Mouse (Mus musculus) left cerebral cortex, adult 2 months (tissue): ENCODE measurements around the gene Vopp1. TPM values are rescaled to one million over a fixed set of nuclear protein-coding genes. Genes with fewer than 3 reads are reported as not detected.
A peak's percentile ranks its signal among the peaks of the same experiment; 100 is the strongest.

Experiments used
- DNase-seq, 2 experiments: peaks; one replicate each; pipeline ENCODE4 v3.0.0; 2021 to 2022; ENCODE audit warnings: low spot score in 2 of 2, mixed read lengths in 1 of 2; ENCODE audit errors: extremely low spot score in 1 of 2
- H3K27ac ChIP-seq: fragments of 200-600 bp; 2 replicates; pipeline ENCODE4 v1.8.1; 2022
- H3K4me3 ChIP-seq: fragments of 200-600 bp; 2 replicates; pipeline ENCODE4 v1.8.1; 2022
- CTCF ChIP-seq: fragments of 200-600 bp; IDR thresholded peaks from 2 replicates; pipeline ENCODE4 v1.8.1; 2022; ENCODE audit warnings: antibody characterized with exemption, mild to moderate bottlenecking, moderate library complexity
- intact Hi-C: fragments of 180-260 bp; cut with DNase I; formaldehyde crosslinking; loops from one replicate; pipeline ENCODE4 v1.15.1; 2025
- total RNA-seq, 2 experiments: library from RNA; stranded (reverse); gene quantifications; 2 replicates each; pipeline ENCODE4 v1.2.3; 2021

Vopp1 gene
- total RNA-seq, 2 experiments from 2014 or later, result 123 to 130 TPM

DNA sequence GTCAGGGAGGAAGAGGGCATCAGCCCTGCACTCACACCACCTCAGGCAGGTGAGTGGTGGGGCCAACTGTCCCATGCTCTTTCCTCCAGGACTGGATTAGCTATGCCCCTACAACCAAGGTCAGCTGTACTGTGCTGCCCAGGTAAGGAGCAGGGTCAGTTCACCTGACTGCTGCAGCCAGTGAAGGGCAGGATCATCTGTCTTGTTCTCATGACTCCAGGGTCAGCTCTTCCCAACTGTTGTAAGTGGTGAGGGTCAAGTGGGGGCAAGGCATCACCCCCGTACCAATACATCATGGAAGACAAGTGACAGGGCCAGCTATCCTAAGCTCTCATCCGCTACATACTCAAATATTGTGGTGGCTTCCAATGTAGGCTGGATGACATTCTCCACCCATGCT is 80.8 kb downstream of the Vopp1 start:
- intact Hi-C loops, result no loop called here

DNA sequence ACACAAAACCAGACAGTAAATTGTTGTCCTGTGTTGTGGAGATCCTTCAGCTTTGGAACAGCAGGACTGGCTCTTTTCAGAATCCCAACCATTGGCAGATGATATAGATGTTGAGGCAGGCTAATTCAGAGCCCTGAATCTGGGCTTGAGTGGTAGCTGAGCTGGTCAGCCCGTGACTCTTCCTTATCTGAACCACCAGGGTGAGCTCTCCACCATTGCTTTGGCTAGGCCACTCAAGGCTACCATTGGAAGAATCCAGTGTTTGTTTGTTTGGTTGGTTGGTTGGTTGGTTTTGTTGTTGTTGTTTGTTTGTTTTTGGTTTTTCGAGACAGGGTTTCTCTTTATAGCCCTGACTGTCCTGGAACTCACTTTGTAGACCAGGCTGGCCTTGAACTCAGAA is 81.6 kb downstream of the Vopp1 start:
- no peak overlapping the region for H3K27ac ChIP-seq
- H3K4me3 ChIP-seq, result no peak overlapping the region
- intact Hi-C loops, result loop anchor here (1.0 kb wide), 1 partner anchor 116 kb away; no protein-coding TSS in a partner anchor
- TF ChIP-seq CTCF, result peak; percentile 51
- DNase-seq, result no peak

More for the DNA sequence above, 80.8 kb downstream of the Vopp1 start:
- TF ChIP-seq CTCF, result no peak
- Histone ChIP-seq H3K27ac (no peak overlapping the region), H3K4me3 (no peak overlapping the region)
- DNase-seq, result no peak

DNA sequence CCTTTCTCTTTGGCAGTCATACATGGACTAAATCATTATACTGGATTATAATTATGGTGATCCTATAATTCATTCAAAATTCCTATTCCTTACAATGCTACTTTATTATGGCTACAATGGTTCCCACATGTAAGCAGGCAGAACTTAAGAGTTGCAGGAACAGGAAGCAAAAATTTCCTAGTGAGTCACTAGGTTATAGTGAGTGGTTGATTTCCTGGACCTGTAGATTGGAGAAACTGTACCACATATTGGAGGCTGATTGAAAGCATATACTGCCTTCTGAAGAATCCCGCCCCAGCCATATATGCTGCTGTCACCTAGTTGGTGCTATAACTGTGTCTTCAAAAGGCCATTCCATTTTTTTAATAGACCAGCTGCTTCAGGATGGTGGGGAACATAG is 82.2 kb downstream of the Vopp1 start:
- no peak for DNase-seq
- TF ChIP-seq CTCF, result no peak
- intact Hi-C loops, result loop anchor here (1.0 kb wide), 1 partner anchor 117 kb away; no protein-coding TSS in a partner anchor

DNA sequence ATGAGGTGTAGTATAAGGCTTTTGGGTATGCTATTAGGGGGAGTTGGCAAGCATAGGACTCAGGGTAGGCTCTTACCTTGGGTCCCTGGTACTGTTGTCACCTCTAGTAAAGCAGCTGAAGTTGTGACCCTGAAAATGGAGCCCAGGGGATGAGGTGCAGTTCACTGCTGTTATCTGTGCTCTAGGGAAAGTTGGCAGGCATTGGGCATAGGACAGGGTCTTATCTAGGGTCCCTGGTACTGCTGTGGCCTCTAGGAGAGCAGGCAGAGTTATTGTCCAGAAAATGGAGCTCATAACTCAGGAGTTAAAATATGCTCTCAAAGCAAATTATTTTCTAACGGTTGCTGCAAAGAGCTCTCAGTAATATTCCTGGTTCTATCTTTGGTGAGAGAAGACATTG is 103.6 kb downstream of the Vopp1 start:
- Histone ChIP-seq H3K27ac (no peak overlapping the region), H3K4me3 (no peak overlapping the region)
- intact Hi-C loops, result no loop called here
- DNase-seq, result no peak
- no peak for TF ChIP-seq CTCF

More for the DNA sequence above, 82.2 kb downstream of the Vopp1 start:
- H3K4me3 ChIP-seq, result no peak overlapping the region
- no peak overlapping the region for H3K27ac ChIP-seq

DNA sequence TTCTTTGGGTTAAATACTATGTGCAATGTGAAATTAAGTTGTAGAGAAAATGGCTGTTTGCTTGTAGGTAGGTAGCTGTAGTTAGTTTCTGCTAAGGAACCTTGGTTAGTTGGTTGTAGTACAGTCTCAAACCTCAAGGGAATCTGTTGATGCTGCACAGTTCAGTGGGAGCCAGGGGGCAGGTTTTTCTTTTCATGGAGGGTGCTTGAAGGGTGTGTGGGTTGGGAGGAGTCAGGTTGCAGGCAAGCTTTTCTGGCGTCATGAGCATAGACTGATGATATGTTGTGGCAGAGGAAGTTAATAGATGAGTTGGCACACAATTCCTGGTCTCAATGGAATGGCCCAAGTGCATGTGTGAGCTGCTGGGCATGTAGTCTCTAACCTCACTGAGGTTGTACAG is 113.2 kb downstream of the Vopp1 start:
- Histone ChIP-seq H3K4me3 (no peak overlapping the region), H3K27ac (no peak overlapping the region)
- intact Hi-C loops, result no loop called here
- no peak; the same call in 1 of the 2 replicates for TF ChIP-seq CTCF
- DNase-seq, result no peak

DNA sequence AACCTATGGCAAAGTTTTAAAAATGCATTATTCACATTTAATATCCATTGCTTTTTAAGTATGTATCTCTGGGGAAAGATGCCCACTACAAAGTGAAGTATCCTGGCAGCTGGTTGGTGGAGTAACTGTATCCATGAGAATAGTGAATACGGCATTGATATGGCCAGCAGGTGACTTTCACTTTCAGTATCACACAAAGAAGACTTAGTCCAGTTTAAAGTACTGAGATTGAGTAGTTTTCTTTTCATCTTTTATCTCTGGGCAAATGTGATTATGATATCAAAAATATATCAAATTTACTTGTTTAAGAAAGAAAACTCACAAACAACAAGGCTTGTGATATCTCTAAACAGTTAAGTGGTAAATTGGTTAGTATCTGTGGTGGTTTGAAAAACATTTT is 118.2 kb downstream of the Vopp1 start:
- Histone ChIP-seq H3K4me3 (no peak overlapping the region), H3K27ac (no peak overlapping the region)
- DNase-seq, result no peak
- intact Hi-C loops, result loop anchor here (10.0 kb wide), 1 partner anchor 782 kb away; the partner anchor contains the start of genes Nt5c3 and Vmn1r4
- TF ChIP-seq CTCF, result no peak

DNA sequence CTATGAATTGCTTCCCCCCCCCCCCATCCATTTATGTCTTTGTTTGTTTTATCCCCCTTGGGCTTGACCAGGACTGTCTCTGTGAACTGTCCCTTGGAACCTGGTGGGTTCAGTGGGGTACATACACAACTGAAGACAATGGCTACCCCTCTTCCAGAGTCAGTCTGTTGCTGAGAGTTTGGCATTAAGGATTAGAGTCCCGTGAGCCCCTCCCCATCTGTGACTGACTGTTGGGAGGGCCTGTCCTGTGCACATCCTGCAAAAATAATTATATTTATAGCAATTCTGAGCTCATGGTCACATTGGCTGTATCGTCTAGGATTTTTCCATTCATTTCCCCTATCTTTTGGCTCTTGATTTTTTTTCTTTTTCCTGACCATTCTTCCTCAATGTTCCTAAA is 121.3 kb downstream of the Vopp1 start:
- no peak for DNase-seq

DNA sequence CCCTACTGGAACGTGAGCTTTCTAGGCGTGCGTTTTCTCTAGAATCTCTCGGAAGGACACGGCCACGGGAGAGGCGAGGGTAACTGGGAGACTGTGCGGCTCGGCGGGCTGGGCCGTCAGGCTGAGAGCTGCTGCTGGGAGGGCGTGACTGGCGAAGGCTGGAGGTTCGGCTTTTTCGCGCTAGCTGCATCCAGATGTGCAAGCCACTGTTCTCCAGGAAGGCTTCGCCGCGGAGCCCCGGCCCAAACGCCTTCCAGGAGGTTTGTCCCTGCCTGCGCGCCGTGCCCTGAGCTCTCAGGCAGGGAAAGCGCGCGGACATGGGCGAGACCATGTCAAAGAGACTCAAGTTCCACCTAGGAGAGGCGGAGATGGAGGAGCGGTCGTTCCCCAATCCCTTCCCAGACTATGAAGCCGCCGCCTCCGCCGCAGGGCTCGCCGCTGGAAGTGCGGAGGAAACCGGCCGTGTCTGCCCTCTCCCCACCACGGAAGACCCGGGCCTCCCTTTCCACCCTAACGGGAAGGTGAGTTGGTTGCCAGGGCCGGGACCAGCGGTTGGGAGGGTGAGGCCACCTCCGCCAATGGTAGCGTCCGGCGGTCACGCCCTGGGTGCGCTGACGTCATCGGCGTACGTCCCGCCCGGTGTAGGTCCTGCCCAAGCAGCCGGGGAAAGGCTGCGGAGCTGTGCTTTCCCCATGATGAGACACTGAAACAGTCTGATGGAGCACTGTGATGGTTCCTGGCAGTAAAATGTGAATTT is 122.0 kb downstream of the Vopp1 start:
- intact Hi-C loops, result loop anchor here (1.0 to 10.0 kb wide), 5 partner anchors 96 to 778 kb away; partner anchors contain the start of genes Herc6, Nt5c3, Ppm1k and Vmn1r4
- DNase-seq, result peak; percentile 95 to 96
- H3K4me3 ChIP-seq, result peak overlapping the region; percentile 90
- peak overlapping the region; percentile 99 for H3K27ac ChIP-seq
- no peak for TF ChIP-seq CTCF

More for the DNA sequence above, 121.3 kb downstream of the Vopp1 start:
- intact Hi-C loops, result loop anchor here (1.0 to 10.0 kb wide), 5 partner anchors 96 to 779 kb away; partner anchors contain the start of genes Herc6, Nt5c3, Ppm1k and Vmn1r4
- no peak for TF ChIP-seq CTCF
- peak overlapping the region; percentile 99 for H3K27ac ChIP-seq
- peak overlapping the region; percentile 90 for H3K4me3 ChIP-seq

DNA sequence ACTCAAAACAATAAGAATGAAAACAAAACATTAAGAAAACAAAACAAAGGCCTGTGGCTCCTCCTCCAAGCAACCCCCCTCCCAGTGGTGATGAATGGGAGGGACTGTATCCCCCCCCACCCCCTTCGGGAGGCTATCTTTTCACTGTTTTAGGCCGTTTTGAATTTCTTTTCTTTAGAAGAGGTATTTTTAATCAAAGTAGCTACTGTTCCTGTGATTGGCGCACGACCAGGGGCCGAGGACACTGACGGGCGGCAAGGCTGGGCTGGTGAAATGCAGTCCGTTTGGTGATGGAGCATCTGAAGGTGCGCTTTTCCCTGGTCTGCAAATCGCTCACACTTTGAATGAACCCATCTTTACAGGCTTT is 122.6 kb downstream of the Vopp1 start, which contains the start of gene Lancl2:
TSS of gene Lancl2 (plus strand) at position 165 of the 367 bp plus-strand sequence.
- peak within 1 kb of the TSS; percentile 99 for H3K27ac ChIP-seq
- H3K4me3 ChIP-seq, result peak within 1 kb of the TSS; percentile 90
- DNase-seq, result peak; percentile 43 to 53
- intact Hi-C loops, result loop anchor here (5.0 to 10.0 kb wide), 4 partner anchors 95 to 778 kb away; partner anchors contain the start of genes Herc6, Nt5c3, Ppm1k and Vmn1r4
- peak; percentile 8 for TF ChIP-seq CTCF

DNA sequence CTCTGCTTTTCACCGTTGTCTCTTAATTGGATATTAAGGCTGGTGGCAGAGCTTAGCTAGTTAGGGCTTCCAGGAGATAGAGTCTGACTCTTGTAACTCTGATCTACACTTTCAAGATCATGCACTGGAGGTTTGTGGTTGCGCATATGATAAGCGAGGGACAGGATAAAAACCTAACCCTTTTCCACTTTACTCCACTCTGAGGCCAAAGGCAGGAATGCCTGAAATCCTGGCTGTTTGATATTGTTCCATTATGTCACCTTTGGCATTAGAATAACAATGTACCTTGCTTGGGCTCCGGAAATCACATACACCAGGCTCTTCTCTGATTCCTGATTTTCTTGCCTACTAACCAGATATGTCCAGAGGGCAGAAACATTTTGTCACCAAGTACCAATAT is 123.3 kb downstream of the Vopp1 start:
- H3K4me3 ChIP-seq, result peak overlapping the region; percentile 90

DNA sequence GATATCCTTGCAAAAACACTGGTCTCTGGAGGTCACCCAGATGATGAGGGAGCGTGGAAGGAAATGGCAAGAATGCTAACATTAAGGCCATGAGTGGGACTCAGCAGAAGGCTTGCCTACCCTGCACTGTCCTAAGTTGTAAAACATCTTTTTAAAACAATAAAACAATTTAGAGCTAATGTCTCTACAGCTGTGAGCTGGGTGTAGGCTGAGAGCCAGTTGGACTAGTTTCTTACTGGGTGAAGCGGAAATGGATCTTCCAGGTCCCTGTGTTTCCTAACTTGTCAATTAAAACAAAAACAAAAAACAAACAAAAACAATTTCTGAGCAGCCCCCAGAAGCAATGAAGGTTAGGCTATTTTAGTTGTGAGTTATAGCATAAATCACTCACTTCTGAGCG is 131.8 kb downstream of the Vopp1 start:
- H3K27ac ChIP-seq, result no peak overlapping the region
- no peak overlapping the region for H3K4me3 ChIP-seq
- intact Hi-C loops, result loop anchor here (5.0 kb wide), 1 partner anchor 896 kb away; the partner anchor contains the start of gene Kbtbd2
- no peak for TF ChIP-seq CTCF
- no peak for DNase-seq

More for the DNA sequence above, 123.3 kb downstream of the Vopp1 start:
- intact Hi-C loops, result loop anchor here (5.0 to 10.0 kb wide), 4 partner anchors 94 to 777 kb away; partner anchors contain the start of genes Herc6, Nt5c3, Ppm1k and Vmn1r4
- peak overlapping the region; percentile 99 for H3K27ac ChIP-seq
- no peak for DNase-seq
- no peak for TF ChIP-seq CTCF
